Mouse (Mus musculus) hindbrain, embryonic 16.5 days (tissue): ENCODE results near the gene Sgpp2. TPM values are rescaled to one million over a fixed set of nuclear protein-coding genes. Genes with fewer than 3 reads are reported as not detected.

ENCODE experiments used
- polyA plus RNA-seq: library from polyadenylated mRNA; unstranded; fragments of >200 nt; fragmentation: Nextera tagmentation; extraction: Ambion mirVana; gene quantifications from 2 replicates; pipeline ENCODE4 v1.2.1, GENCODE M21; 2015

Sgpp2 gene
- polyA plus RNA-seq, 1 experiment from 2014 or later = 2.7 TPM

Other genes starting within 250 kb of the Sgpp2 start
- gene Pax3, start 113.2 kb upstream of the Sgpp2 start, polyA plus RNA-seq = 11.7 and 12.5 TPM in 2 replicates
- 160 and 161 TPM in 2 replicates for gene Farsb, start 178.6 kb downstream of the Sgpp2 start, polyA plus RNA-seq
- 0.51 and 0.77 TPM in 2 replicates for gene Mogat1, start 200.6 kb downstream of the Sgpp2 start, polyA plus RNA-seq
- gene BC035947, start 201.8 kb downstream of the Sgpp2 start, polyA plus RNA-seq = 1.1 and 1.2 TPM in 2 replicates